Mouse (Mus musculus): ENCODE measurements around the gene Ambp.

The Ambp gene

DNA sequence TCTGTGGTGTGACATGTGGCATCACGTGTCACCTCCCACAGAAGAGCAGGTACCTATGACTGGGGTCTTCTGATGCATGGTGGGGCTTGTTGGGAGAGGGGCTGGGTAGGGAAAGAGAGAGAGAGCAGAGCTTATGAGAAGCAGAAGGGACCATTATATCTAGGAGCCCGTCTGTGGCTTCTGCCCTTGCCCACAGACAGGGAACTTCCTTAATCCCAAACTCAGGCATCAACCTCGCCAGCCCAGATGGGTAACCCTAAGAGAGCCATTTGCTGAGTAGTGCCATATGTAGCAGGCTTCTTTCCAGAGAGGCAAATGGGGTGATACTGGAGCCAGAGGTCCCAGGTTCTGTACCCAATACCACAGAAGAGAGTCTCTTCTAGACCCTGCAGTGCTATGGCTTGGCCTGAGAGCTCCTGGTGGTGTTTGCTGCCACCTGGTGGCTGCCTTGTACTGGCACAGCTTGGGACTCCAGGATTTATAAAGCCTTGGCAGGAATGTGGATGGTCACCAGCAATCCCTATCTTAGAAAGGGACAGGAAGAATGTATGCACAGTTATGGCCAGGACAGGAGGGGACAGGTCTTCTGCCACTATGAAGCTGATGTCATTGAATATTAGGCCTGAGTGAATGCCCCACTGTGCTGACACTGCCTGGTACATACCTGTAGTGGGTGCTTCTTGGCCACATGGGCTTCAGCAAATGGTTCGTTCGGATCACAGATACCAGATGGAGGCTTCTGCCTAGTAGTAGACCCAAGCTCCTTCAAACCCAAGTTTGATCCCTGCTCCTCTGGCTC, 35.8 kb downstream of the Ambp start:
- peak; percentile 78 to 81 for DNase-seq

- no peak for DNase-seq
Observed at GRCm38 (mm10) chr4:63105651-63106050, 48.9 kb downstream of the Ambp start.

- DNase-seq: no peak
Observed at GRCm38 (mm10) chr4:63102025-63102424, 52.6 kb downstream of the Ambp start.

DNA sequence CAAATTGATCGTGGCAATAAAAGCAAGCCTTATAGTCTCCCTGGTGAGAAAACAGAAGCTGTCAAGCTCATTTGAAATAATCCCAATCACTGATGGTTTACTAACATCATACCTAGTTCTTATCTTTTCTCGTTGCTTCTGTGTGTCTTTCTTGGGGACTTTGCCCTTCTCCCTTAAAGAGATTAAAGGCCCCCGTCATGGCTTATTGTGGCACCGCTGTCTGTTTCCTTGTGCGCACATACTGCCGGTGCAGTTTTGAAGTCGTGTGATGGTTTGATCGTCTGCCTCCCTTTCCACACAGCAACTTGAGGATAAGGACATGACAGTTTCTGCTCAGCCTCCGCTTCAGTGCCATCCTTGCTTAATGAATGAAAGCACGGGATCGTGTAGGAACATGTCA, 54.1 kb downstream of the Ambp start:
- no peak for DNase-seq

DNA sequence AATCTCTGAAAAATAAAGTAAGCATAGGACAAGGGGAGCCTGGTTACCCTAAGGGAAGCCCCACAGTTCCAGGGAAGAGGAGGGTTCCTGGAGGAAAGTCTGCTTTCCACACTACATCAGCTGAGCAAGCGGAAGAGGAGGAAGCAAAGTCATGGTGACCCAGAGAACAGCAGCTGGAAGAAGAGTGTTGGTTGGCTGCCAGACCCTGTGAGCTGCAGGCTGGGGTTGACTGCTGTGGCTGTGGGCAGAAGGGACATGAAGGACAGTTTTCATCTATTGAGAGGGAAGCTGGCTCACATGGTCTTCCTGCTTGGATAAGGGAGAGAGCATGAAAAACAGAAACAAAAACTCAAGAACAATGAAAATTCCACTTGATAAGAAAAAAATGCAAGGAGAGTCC, 57.0 kb downstream of the Ambp start:
- no peak for DNase-seq
